Mouse (Mus musculus): ENCODE results near the gene Sgk2. TPM values are rescaled to one million over a fixed set of nuclear protein-coding genes. Genes with fewer than 3 reads are reported as not detected.

Sgk2 gene
- total RNA-seq (2014; fragmentation: Nextera tagmentation) = not detected in 2 replicates
- total RNA-seq (2017) = not detected in 2 replicates

DNA sequence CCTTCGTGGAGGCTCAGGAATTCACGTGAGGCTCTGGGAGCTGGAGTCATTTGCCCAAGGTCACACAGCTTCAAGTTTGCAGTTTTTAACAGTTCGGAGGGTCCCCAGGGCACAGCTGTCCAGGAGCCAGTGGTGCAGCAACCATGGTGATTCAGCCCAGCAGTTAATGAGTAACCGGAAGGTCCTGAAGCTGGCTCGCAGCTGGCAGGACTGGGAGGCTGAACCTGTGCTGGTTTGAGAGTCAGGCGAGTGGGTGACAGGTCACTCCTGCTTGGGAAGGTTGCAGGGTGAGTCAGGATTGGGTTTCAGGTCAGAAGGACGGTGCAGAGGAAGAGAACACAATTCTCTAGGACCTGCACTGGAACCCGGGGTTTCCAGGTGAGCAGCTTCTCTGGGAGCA lies at the start of gene Sgk2:
TSS of gene Sgk2 (plus strand) at position 113 of the 400 bp plus-strand sequence.
- no peak for ATAC-seq (replicated peaks; ENCODE audit: poor library complexity, severe bottlenecking)

DNA sequence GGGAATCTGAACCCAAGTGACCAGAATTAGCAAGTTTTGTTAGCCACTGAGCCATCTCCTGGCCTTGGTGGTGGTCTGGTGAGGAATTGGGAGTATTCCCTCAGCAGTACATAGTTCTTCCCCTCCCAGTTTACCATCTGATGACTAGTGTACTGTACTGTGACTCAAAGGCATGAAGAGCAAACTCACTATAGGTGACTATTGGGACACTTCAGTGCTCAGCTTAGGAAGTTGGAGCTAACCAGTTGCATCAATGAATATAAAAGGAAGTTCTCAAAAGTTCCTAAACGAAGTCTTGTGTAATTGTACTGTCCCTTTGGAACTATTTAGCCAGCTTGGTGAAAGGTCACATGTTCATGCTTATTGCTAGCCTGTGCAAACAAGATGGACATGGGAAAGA lies 47.6 kb upstream of the Sgk2 start:
- ATAC-seq (replicated peaks; ENCODE audit: poor library complexity, severe bottlenecking) = peak; percentile 50

DNA sequence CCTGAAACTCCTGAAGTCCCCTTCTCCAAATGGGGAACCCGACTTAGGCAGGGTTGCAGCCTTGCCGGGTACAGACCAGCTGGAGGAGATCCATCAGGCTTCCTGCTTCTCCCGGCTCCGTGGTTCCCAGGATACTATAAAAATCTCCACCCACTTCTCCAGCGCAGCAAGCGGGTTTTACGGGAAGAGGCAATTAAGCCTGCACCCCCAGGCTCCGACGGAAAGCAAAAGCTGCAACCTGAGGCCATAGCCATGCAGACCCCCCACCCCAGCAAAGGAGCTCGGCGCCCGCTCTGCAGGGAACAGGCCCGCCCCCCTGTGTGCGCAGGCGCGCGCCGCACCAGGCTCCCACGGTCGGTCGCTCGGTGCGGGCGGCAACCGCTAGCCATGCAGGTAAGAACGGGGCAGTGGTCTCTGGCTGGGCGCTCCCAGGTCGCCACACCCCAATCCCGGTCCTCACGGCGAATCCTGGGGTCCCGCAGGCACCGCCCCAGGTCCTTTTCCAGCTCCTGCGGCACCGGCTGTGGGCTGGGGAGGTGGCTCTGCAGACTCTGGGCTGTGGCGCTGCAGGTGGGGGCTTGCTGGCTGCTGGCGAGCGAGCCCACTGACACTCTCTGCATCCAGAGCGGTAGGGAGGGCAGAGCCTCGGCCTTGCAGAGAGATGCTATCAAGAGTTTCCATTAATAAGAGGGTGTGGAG lies 43.8 kb upstream of the Sgk2 start, which contains the start of gene L3mbtl1:
TSS of gene L3mbtl1 (plus strand) at position 325 of the 699 bp plus-strand sequence.
- peak; percentile 17 for ATAC-seq (replicated peaks; ENCODE audit: poor library complexity, severe bottlenecking)

DNA sequence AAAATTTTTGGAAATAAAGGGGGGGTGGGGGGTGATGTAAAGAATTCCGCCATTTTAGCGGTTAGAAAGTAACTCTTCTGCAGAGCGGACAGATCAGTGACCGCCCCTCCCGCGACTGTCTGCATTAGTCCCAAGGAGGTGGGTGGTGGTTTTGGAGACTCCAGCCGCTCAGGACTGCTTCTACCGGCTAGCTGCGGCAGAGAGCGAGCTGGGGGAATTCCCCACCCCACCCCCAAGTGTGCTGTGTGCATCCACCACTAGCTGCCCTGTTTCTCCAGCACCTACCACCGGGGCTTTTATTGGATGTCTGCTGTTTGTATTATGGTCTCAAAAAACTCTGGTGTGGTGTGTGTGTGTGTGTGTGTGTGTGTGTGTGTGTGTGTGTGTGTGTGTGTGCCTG lies 43.2 kb upstream of the Sgk2 start:
- peak; percentile 20; the same call in 1 of the 2 replicates for ATAC-seq (replicated peaks; ENCODE audit: poor library complexity, severe bottlenecking)

DNA sequence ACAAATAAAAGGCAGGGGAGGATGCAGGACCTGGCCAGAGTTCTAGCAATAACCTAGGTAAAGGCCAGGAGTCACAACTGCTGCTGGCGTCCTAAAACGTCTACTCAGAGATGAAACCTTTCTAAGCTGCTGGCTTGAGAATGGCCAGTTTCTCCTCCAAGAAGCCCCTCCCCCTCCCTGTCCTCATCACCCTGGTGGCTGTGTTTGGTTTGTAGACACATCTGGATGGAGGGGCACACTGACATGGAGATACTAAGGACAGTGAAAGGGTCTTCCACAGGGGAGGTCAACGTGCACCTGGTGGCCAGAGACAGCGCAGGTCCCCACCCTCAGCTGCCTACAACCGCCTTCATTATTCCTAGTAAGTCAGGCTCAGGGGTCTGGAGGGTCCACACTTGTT lies 40.2 kb upstream of the Sgk2 start:
- no peak for ATAC-seq (replicated peaks; ENCODE audit: poor library complexity, severe bottlenecking)

DNA sequence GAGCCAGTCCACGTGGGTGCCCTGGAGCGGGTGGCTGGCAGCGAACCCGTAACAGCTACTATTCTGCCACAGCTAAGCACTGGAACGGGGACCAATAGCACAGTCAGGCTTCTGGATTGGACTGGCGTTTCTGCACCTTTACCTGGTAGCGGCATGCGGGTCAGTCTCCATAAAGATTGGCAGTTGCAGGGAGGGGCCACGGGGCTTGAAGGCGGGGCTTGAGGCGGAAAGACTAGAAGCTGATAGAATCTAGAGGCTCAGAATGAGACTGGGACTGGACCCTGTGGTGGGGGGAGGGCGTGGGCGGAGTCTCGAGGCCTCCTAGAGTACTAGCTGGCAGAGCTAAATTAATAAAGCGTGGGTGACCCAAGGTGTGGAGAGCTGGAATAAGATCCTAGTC lies 39.4 kb upstream of the Sgk2 start:
- no peak for ATAC-seq (replicated peaks; ENCODE audit: poor library complexity, severe bottlenecking)

DNA sequence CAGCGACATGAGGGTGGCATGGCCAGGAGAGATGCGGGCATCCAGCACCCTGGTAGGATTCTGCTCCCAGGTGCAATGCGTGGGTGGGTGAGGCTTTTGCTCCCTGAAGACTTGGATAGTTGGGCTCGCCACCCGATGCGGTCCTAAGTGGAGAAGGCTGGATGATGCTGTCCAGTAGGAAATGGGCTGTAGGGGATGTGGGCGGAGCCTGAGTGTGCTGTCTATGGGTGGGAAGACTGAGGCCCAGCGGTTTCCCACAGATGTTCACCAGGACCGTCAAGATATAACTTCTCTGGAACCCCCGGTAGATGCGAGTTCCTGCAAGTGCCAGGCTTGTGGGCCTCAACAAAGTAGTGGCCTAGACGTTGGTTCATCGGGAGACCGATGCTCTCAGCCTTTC lies 38.9 kb upstream of the Sgk2 start:
- no peak for ATAC-seq (replicated peaks; ENCODE audit: poor library complexity, severe bottlenecking)

DNA sequence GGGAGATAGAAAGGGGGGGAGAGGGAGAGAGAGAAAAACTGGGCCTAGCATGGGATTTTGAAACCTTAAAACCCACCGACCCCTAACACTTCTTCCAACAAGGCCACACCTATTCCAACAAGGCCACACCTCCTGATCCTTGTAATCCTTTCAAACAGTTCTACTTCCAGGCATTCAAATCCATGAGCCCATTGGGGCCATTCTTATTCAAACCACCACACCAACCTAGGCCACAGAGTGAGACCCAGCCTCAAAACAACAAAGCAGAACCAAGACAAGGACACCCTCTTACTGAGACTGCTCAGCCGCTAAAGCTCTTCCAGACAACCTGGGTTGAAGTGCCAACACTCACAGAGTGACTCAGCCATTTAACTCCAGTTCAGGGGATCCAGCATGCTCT lies 36.4 kb upstream of the Sgk2 start:
- ATAC-seq (replicated peaks; ENCODE audit: poor library complexity, severe bottlenecking) = no peak

DNA sequence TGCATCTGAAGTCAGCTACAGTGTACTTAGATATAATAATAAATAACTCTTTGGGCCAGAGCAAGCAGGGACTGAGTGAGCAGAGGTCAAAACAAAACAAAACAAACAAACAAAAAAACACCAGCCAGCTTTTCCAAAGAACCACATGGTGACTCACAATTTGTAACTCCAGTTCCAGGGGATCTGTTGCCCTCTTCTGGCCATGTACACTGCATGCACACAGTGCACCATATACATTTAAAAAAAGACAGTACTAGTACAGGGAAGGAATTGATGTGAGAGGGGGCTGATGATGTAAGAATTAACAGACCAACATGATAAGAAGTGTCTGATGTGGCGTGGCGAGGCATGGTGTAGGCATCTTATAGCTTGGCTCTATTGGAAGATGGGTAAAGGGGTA lies 30.3 kb upstream of the Sgk2 start:
- ATAC-seq (replicated peaks; ENCODE audit: poor library complexity, severe bottlenecking) = 0 out of 2 replicates have a peak, but pooled peaks have one; percentile 33

DNA sequence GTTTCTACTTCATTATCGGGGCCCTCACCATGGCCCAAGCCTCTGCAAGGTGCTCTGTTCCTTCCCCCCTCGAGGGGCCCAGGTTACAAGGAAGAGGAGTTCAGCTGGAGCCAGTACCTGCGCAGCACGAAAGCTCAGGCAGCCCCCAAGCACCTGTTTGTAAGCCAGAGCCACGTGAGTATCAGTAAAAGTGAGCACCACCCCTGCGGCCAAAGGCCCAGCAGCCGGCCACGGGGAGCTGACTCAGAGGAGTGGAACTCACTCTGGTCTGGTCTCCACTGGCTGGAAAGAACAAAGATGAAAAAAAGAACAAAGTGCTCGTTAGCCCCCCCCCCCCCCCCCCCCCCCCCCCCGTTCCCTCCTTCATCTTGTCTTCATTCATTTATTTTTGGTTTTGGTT lies 25.8 kb upstream of the Sgk2 start:
- ATAC-seq (replicated peaks; ENCODE audit: poor library complexity, severe bottlenecking) = no peak

DNA sequence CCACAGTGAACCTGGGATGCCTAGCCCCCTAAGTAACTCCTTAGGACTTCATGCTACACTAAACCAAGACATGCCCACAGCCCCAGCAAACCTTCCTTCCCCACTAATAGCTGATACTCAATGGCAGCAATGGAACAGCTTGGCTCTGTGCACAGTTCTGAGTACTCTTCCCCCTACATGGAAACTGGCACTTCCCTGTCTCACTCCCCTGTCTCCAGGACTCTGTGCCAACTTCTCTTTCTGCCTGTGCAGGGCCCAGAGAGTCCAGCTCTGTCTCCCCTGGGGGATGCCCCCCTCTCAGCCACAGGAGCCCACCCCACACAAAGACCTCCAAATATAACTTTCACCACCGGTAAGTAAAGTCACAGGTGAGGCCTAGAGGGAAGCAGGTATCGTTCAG lies 20.4 kb upstream of the Sgk2 start:
- peak; percentile 41; the same call in 1 of the 2 replicates for ATAC-seq (replicated peaks; ENCODE audit: poor library complexity, severe bottlenecking)

DNA sequence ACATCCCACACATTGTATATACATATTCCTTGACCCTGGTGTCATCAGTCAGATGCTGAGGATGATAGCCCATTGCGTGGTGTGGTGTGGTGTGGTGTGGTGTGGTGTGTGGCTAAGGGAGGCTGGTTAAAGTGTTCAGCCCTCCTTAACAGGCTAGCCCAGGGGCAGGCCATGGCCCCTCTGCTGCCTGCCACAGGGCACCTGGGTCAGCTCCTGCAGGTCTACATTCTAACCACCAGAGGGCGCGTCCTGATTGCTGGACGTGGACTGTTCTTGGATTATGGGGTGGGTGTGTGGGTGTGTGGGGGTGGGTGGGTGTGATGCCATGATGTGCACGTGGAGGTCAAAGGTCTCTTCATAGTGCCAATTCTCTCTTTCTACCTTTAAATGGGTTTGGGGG lies 18.8 kb upstream of the Sgk2 start:
- ATAC-seq (replicated peaks; ENCODE audit: poor library complexity, severe bottlenecking) = peak; percentile 72

DNA sequence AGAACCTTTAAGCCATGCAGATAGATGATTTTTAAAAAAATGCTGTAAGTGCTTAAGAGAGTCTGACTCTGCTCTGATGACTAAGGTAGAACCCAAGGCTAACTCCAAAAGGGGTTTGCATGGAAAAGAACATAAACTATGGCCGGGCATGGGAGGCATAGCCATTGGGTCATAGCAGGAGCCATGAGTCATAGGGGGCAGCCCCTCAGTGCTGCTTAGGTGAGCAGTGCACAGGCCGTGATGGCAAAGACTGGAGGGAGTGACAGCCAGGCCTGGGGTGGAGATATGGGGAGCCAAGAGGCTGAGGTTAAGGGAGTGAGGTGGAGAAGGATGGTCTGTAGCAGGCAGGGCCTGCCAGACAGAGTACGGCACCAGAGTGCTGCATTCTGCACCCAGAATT lies 18.0 kb upstream of the Sgk2 start:
- no peak for ATAC-seq (replicated peaks; ENCODE audit: poor library complexity, severe bottlenecking)

DNA sequence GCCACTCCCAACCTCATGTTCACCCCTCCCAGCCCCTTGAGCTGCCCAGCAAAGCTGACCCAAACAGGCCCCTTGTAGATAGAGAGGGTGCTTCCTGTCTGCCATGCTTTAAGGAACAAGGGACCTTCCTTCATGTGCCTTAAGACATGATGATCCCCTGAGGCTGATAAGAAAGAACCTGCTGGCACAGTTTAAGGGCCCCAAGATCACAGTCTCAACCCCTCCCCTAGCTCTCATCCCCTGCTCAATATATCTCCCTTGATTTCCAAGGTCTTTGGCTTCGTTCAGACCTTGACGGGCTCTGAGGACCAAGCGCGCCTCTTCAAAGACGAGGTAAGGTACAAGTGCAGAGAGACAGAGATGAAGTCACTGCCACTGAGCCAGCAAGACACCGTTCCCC lies 16.2 kb upstream of the Sgk2 start:
- no peak for ATAC-seq (replicated peaks; ENCODE audit: poor library complexity, severe bottlenecking)

DNA sequence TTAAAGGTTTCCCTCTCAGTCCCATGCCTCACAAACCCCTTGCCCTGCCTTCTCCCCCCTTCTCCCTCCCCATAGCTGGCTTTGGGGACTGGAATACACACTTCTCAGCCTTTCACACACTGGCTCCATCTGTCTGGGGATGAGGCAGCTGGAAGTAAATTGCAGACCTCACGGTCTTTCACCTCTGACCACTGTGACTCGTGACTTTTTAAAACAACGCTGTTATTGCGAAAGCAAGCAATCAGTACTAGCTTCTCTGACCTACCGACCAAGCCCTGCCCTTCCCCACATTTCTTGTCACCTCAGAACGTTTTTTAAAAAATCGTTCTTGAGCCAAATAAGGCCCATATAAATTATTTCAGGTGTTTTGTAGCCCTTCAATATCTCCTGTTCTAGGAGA lies 14.4 kb upstream of the Sgk2 start:
- peak; percentile 49 for ATAC-seq (replicated peaks; ENCODE audit: poor library complexity, severe bottlenecking)

DNA sequence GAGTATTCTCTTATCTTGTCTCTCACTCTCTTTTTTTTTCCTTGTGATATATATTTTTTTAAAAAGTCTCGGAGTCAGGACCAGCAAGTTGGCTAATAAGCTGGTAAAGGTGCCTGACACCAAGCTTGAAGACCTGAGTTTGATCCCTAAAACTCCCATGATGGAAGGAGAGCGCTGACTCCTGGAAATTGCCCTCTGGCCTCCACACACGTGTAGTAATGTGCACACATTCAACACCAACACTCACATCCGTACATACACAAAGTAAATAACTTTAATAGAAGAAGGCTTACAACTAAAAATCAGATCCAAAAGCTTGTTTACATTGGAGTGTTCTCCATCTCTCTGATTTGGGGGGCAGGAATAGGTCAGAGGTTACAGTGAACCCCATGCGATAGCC lies 13.9 kb upstream of the Sgk2 start:
- no peak for ATAC-seq (replicated peaks; ENCODE audit: poor library complexity, severe bottlenecking)

DNA sequence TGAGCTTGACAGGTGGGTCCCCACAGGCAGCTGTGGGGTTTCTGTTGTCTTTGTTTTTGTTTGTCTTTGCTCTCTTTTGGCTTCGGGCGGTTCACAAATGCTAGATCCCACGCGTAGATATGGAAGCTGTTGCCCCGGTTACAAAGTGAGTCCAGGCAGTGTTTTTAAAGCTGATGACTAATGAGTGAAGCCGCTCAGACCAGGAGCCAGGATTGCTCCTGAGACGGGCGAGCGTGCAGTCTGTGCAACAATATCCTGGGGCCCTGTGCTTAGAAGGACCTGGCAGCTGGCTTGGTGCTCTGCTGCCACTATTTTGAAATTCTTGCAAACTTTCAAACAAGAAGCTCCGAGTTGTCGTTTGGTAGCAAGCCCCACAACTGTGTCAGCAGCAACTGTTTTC lies 13.5 kb upstream of the Sgk2 start:
- ATAC-seq (replicated peaks; ENCODE audit: poor library complexity, severe bottlenecking) = no peak

DNA sequence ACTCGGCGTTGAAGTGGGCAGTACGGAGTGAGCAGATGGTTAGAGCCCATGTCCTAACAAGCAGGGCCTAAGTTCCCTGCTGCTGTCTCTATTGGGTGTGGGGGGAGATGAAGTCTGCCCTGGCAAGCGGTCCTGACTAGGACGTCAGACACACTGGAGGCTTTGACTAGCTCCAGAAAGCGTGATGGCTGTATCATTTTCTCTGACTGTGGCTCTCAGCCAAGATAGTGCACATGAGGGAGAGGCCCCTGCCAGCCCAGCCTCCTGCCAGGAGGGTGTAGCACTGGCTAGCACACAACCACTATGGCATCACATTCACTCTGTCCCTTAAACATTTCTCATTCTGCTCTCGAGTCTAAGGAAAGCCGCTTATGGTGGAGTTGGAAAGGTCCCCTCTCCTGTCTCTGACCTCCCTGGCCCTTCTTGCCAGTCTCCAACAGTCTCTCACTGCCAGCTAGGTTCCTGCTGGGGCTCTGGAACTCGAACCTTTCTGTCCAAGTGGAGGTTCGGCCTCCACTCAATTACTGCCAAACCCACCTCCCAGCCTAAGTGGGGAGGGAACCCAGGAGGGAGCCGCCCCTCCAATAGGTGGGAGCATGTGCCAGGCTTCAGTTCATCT lies 11.9 kb upstream of the Sgk2 start:
- ATAC-seq (replicated peaks; ENCODE audit: poor library complexity, severe bottlenecking) = no peak

DNA sequence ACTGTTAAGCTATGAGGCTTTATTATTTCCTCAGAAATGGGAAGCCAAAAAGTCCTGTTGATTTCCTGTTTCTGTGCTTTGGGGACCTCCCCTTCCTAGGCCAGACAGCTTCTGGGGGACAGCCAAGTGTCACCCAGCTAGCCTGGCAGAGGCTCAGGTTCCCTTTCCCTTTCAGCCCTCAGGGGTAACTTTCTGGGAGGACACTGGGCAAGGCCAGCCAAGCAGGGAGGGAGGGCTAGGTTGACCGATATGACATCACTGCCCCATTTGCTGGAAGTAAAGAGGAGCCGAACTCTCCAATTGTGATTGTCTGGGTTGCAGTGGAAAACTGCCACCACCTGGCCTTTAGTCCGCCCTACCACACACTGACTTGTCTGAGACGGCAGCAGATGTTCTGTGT lies 11.1 kb upstream of the Sgk2 start:
- ATAC-seq (replicated peaks; ENCODE audit: poor library complexity, severe bottlenecking) = peak; percentile 85

DNA sequence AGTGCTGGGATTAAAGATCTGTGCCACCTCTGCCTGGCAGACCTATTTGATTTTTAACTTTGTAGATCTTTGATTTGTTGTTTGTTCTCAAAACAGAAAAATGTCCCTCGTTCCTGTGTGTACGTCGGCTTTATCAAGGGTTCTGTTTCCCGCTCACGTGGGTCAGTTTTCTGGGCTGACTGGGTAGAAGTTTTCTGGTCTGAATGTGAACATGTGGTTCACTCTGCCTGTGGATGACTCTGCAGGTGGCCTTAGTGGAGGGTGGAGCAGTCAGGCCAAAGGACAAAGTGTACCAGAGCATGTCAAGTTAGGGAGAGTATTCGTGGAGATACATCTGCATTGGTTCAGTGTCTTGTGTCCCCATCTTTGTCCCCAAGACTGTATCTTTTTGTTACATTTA lies 2.7 kb upstream of the Sgk2 start:
- no peak for ATAC-seq (replicated peaks; ENCODE audit: poor library complexity, severe bottlenecking)

DNA sequence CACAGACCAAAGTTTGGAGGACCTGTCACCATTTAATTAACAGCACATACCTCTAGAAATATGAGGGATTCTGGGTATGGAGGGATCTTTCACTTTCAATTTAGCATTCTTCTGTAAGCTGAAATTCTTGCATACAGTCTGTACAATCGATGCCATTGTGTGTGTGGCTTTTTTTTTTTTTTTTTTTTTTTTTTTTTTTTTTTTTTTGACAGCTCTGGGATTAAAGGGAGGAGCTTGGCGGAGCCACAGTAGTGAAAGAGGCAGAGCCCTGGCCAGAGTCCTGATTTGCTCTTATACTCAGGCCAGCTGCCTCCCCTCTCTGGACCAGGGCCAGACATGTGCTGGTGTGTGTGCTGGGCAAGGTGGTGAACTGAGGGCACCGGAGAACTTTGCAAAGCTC lies 1.2 kb upstream of the Sgk2 start:
- no peak for ATAC-seq (replicated peaks; ENCODE audit: poor library complexity, severe bottlenecking)

DNA sequence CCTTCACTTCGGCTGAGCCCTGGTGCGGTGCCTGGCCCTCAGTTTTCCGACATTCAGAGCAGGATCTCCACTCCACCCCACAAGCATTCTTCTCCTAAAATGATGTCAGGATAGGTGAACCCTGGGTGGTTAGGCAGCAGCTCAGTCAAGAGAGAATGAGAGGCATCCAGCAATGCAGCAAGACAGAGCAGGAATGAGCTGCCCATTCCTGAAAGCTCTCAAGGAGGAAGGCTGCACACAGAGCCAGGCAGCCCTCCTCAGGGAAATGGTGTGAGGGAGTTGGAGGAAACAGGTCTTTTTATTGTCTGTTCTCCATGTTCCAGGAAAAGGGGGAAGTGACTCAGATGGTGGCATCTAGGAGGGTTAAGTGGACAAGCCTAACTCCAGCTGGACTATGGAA lies 366 bp upstream of the Sgk2 start:
- ATAC-seq (replicated peaks; ENCODE audit: poor library complexity, severe bottlenecking) = no peak; the same call in 1 of the 2 replicates

All from granulocyte monocyte progenitor cell, adult 5-6 weeks (primary cell).